Mouse (Mus musculus) embryonic facial prominence, embryonic 14.5 days (tissue): ENCODE results near the gene Sh3pxd2a. TPM values are rescaled to one million over a fixed set of nuclear protein-coding genes. Genes with fewer than 3 reads are reported as not detected.

Experiments
- ATAC-seq: fragments of 200-750 bp; cut with Nextera tagmentation; 2 replicates; pipeline ENCODE4 v1.8.0; 2017; ENCODE audit warnings: low read depth, moderate number of reproducible peaks, moderate TSS enrichment
- DNase-seq: peaks from one replicate; pipeline ENCODE4 v3.0.0-alpha.2; 2015; ENCODE audit warnings: low spot score
- H3K27ac ChIP-seq: fragments of 300-500 bp; sonication (generic); replicated peaks from 2 replicates; pipeline ENCODE4 v1.5.1; 2014; ENCODE audit warnings: low read depth, mild to moderate bottlenecking, low read length, moderate library complexity
- H3K27me3 ChIP-seq: fragments of 300-500 bp; sonication (generic); replicated peaks from 2 replicates; pipeline ENCODE4 v1.6.1; 2014; ENCODE audit warnings: low read length; ENCODE audit not compliant: control insufficient read depth, insufficient read depth
- H3K36me3 ChIP-seq: fragments of 300-500 bp; sonication (generic); 2 replicates; pipeline ENCODE4 v1.6.1; 2014; ENCODE audit warnings: low read length, mixed read lengths; ENCODE audit not compliant: control insufficient read depth, insufficient read depth
- H3K4me1 ChIP-seq: fragments of 300-500 bp; sonication (generic); 2 replicates; pipeline ENCODE4 v1.6.1; 2014; ENCODE audit warnings: antibody characterized with exemption, low read length; ENCODE audit not compliant: control insufficient read depth, insufficient read depth
- H3K4me2 ChIP-seq: fragments of 300-500 bp; sonication (generic); 2 replicates; pipeline ENCODE4 v1.6.1; 2014; ENCODE audit warnings: low read depth, mild to moderate bottlenecking, low read length, moderate library complexity, mixed read lengths
- H3K4me3 ChIP-seq: fragments of 300-500 bp; sonication (generic); 2 replicates; pipeline ENCODE4 v1.5.1; 2014; ENCODE audit warnings: low read depth, mild to moderate bottlenecking, low read length
- H3K9ac ChIP-seq: fragments of 300-500 bp; sonication (generic); 2 replicates; pipeline ENCODE4 v1.6.1; 2014; ENCODE audit warnings: low read depth, mild to moderate bottlenecking, low read length, moderate library complexity, mixed read lengths
- H3K9me3 ChIP-seq: fragments of 300-500 bp; sonication (generic); 2 replicates; pipeline ENCODE4 v1.6.1; 2016; ENCODE audit warnings: low read length; ENCODE audit not compliant: control insufficient read depth
- WGBS: fragments of 180-500 bp; shearing (Covaris S2); extraction: QIAGEN DNeasy Blood & Tissue Kit; methylation state at CpG from one replicate; pipeline ENCODE4 v1.1.7; 2014; 5-methylcytosine and 5-hydroxymethylcytosine counted together
- microRNA-seq: library from miRNA; unstranded; fragments of <30 nt; microRNA quantifications from one replicate; pipeline ENCODE4, GENCODE M21; 2016; ENCODE audit warnings: borderline number of aligned reads
- polyA plus RNA-seq: library from polyadenylated mRNA; unstranded; fragments of >200 nt; fragmentation: Nextera tagmentation; extraction: Ambion mirVana; gene quantifications from 2 replicates; pipeline ENCODE4 v1.2.1, GENCODE M21; 2014

Gene Sh3pxd2a
- polyA plus RNA-seq, 1 experiment from 2014 or later, result 20.3 TPM

DNA sequence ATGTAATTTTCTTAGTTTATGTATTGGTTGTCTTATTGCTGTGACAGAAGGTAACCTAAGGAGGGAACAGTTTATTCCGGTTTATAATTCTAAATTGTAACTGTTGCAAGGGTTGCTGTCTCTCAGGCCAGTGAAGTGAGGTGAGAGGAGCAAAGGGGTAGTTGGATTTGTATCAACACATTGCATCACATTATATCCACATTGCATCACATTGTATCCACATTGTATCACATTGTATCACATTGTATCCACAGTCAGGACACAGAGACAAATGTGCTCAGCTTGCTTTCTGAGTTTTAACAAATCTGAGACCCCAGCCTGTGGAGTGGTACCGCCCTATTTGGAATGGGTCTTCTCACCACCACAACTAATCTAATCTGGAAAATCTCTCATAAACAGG is 244.0 kb downstream of the Sh3pxd2a start:
- Histone ChIP-seq H3K27ac (no peak overlapping the region), H3K27me3 (no peaks in the 10 kb centered on the region), H3K9ac (no peak overlapping the region), H3K9me3 (no peaks in the 10 kb centered on the region), H3K4me1 (no peaks in the 10 kb centered on the region; the same call in 1 of the 2 replicates), H3K36me3 (no peaks in the 10 kb centered on the region), H3K4me2 (no peak overlapping the region), H3K4me3 (no peak overlapping the region)
- 85% methylated on average over 2 of the region's 2 CpGs for WGBS
- no peak for ATAC-seq
- DNase-seq, result no peak

DNA sequence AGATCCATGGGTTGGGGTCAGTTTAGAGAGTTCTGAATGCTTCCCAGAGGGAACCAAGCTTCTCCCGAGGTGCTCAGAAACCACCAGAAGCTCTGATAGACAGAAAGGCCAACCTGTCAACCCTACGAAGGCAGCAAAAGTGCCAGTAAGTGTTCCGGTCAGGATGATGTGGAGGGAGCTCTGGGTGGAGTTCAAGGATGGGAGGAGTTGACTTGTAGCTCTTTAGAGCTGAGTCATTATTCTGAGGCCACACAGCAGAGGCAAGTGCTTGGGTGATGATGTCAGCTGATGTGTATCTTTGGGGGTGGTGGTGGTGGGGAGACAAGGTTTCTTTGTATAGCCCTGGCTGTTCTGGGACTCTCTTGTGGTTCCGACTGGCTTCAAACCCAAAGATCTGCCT is 244.6 kb downstream of the Sh3pxd2a start:
- Histone ChIP-seq H3K4me3 (no peak overlapping the region), H3K27me3 (no peaks in the 10 kb centered on the region), H3K9me3 (no peaks in the 10 kb centered on the region), H3K4me1 (no peaks in the 10 kb centered on the region; the same call in 1 of the 2 replicates), H3K4me2 (no peak overlapping the region), H3K9ac (no peak overlapping the region), H3K27ac (no peak overlapping the region), H3K36me3 (no peaks in the 10 kb centered on the region)
- ATAC-seq (no peak), DNase-seq (peak; percentile 17)
- 74% methylated on average over 4 of the region's 4 CpGs for WGBS

DNA sequence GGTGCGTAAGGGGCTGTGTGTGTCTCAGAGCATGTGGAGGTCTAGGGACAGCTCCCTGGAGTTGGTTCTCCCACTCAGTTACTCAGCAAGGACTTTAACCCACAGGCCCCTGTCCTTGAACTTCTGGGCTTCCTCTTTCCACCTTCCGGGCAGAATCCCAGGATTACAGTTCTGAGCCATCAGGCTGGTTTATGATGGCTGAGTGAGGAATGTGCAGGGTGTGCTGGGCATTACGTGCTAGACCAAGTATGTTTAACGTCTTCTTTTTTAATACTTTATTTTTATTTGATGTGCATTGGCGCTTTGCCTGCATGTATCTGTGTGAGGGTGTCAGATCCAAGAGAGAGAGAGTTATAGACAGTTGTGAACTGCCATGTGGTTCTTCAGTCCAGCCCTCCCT is 247.4 kb downstream of the Sh3pxd2a start:
- no peak for DNase-seq
- no peaks in the 10 kb centered on the region for H3K27me3 ChIP-seq
- no peak overlapping the region for H3K4me3 ChIP-seq
- 79% methylated on average over 5 of the region's 5 CpGs for WGBS
- no peak overlapping the region for H3K27ac ChIP-seq
- H3K36me3 ChIP-seq, result no peaks in the 10 kb centered on the region
- H3K4me1 ChIP-seq, result no peaks in the 10 kb centered on the region; the same call in 1 of the 2 replicates
- no peaks in the 10 kb centered on the region for H3K9me3 ChIP-seq
- ATAC-seq, result no peak
- H3K4me2 ChIP-seq, result no peak overlapping the region
- no peak overlapping the region for H3K9ac ChIP-seq

DNA sequence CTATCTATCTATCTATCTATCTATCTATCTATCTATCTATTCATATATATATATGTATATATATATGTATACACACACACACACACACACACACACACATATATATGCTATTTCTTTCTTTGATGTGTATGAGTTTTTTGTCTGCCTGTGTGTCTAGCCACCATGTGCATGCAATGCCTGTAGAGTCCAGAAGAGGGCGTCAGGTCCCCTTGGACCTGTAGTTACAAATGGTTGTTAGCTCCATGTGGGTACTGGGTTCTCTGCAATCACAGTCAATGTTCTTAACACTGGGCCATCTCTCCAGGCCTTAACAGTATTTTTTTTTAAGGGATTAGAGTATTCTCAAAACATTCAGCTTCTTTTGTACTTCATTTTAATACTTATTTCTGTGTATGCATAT is 250.7 kb downstream of the Sh3pxd2a start:
- H3K27ac ChIP-seq, result no peak overlapping the region
- H3K4me1 ChIP-seq, result no peaks in the 10 kb centered on the region
- H3K27me3 ChIP-seq, result no peaks in the 10 kb centered on the region
- H3K9ac ChIP-seq, result no peak overlapping the region
- no peak overlapping the region for H3K4me3 ChIP-seq
- no peaks in the 10 kb centered on the region for H3K9me3 ChIP-seq
- no peaks in the 10 kb centered on the region for H3K36me3 ChIP-seq
- WGBS, result 74% methylated on average over 1 of the region's 1 CpGs
- no peak for ATAC-seq
- no peak for DNase-seq
- no peak overlapping the region for H3K4me2 ChIP-seq

DNA sequence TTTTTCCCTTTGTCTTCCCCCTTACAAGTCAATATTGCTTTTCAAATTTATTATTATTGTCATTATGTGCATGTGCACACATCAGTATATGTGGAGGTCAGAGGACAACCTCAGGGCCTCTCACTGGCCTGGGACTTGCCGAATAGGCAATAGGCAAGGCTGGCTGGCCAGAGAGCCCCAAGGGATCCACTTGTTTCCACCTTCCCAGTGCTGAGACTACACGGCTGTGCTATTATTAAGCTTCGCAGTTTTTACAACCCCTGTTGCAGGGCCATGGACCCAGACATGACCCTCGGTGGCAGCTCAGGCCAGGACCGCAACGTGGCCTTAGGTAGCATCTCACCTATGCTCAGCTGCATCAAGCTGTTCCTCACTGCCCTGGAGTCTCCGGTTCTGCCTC is 251.8 kb downstream of the Sh3pxd2a start:
- Histone ChIP-seq H3K36me3 (no peaks in the 10 kb centered on the region), H3K27me3 (no peaks in the 10 kb centered on the region), H3K4me1 (no peaks in the 10 kb centered on the region), H3K27ac (no peak overlapping the region), H3K9ac (no peak overlapping the region), H3K4me3 (no peak overlapping the region), H3K4me2 (no peak overlapping the region), H3K9me3 (no peaks in the 10 kb centered on the region)
- WGBS, result 87% methylated on average over 7 of the region's 7 CpGs
- DNase-seq (no peak), ATAC-seq (0 out of 2 replicates have a peak, but pooled peaks have one; percentile 4)

DNA sequence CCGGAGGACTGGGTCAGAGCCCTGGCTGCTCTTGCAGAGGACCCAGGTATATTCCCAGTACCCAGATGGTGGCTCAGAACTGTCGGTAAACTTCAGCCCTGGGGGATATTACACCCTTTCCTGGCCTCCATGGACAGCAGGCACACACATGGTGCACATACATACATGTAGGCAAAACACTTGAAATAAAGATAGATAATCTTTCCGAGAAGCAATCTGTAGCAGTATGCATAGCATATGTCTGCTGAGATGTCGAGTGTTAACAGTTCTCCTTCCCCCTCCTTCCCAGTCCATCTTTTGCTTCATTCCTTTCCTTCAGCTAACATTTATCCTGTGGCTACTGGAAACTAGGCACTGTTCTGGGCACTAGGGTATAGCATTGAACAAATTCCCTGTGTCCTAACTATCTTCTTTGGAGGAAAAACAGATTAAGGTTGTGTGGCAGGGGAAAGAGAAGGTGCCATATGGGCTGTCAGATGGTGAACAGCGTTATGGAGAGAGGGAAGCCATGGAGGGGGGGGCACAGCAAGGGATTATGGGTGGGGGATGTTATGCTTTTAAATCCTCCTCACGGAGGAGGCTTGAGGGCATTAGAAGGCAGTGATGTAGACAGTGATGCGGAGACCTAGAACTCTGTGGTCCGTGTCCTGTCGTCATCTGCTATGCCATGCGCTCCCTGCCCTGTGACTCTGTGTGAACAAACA is 252.4 kb downstream of the Sh3pxd2a start:
- Histone ChIP-seq H3K4me2 (no peak overlapping the region), H3K4me3 (no peak overlapping the region), H3K27ac (no peak overlapping the region), H3K9ac (no peak overlapping the region), H3K4me1 (no peaks in the 10 kb centered on the region), H3K9me3 (no peaks in the 10 kb centered on the region), H3K36me3 (no peaks in the 10 kb centered on the region), H3K27me3 (no peaks in the 10 kb centered on the region)
- DNase-seq, result no peak
- peak; percentile 68 for ATAC-seq
- WGBS, result 66% methylated on average over 10 of the region's 10 CpGs

DNA sequence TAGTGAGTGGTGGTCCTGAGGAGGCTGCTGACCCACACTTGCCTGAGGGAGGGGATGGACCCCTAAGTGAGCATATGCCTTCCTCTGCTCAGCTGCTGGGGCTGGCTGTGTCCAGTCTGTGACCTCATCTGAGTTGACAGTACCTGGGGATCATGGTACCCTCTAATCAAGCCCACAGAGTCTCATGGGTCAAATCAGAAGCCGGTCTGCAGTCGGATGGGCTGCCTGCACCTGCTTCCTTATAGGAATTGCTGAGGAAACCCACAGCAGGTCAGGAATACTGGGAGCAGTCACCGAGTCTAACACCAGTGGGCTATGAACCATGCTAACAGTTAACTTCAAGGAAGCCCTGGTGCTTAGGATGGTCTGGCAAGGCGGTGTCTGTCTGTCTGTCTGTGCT is 253.8 kb downstream of the Sh3pxd2a start:
- Histone ChIP-seq H3K4me3 (no peak overlapping the region), H3K4me2 (no peak overlapping the region), H3K27ac (no peak overlapping the region), H3K9me3 (no peaks in the 10 kb centered on the region), H3K4me1 (no peaks in the 10 kb centered on the region), H3K36me3 (no peaks in the 10 kb centered on the region), H3K9ac (no peak overlapping the region), H3K27me3 (no peaks in the 10 kb centered on the region)
- WGBS, result 90% methylated on average over 4 of the region's 4 CpGs
- no peak for DNase-seq
- no peak for ATAC-seq

Small RNA genes lying within 50 kb of the gene (microRNA-seq; reads per million reads assigned to microRNA genes)
- 0.50 reads per million for gene Mir6995

Other genes with a start within 250 kb of the Sh3pxd2a start
- 48.1 and 52.3 TPM in 2 replicates for gene Stn1, start 73.1 kb upstream of the Sh3pxd2a start, polyA plus RNA-seq
- gene Slk, start 115.3 kb upstream of the Sh3pxd2a start, polyA plus RNA-seq, result 16.3 and 18.3 TPM in 2 replicates
- 21.6 TPM in 2 replicates for gene Col17a1, start 227.7 kb upstream of the Sh3pxd2a start, polyA plus RNA-seq